Mouse (Mus musculus) MEL (cell line): ENCODE data around the gene Fam222a.

ENCODE experiments used
- CHD1 ChIP-seq: IDR thresholded peaks from 2 replicates; pipeline ENCODE4 v1.6.1; 2012; ENCODE audit warnings: low read depth, mild to moderate bottlenecking, inconsistent platforms, low read length, improper control_type of control experiment
- CTCF ChIP-seq, 3 experiments: IDR thresholded peaks in 2 of 3; conservative IDR thresholded peaks in 1 of 3; 2 replicates each; pipeline ENCODE4 v1.5.1; 2011 to 2012; ENCODE audit warnings: low read length in 3 of 3, low read depth in 2 of 3, mild to moderate bottlenecking in 2 of 3, improper control_type of control experiment in 1 of 3, inconsistent platforms in 1 of 3, mixed read lengths in 1 of 3, moderate library complexity in 1 of 3; ENCODE audit not compliant: control insufficient read depth in 1 of 3, insufficient read depth in 1 of 3, poor library complexity in 1 of 3, severe bottlenecking in 1 of 3
- ELF1 ChIP-seq: IDR thresholded peaks from 2 replicates; pipeline ENCODE4 v1.6.1; 2014; ENCODE audit warnings: low read depth, mild to moderate bottlenecking, inconsistent platforms, low read length, improper control_type of control experiment, moderate library complexity
- EP300 ChIP-seq, 2 experiments: IDR thresholded peaks; 2 replicates each; pipeline ENCODE4 v1.6.1; 2011; ENCODE audit warnings: improper control_type of control experiment in 2 of 2, low read length in 2 of 2, low read depth in 1 of 2, mild to moderate bottlenecking in 1 of 2
- GABPA ChIP-seq: IDR thresholded peaks from 2 replicates; pipeline ENCODE4 v1.6.1; 2012; ENCODE audit warnings: low read depth, mild to moderate bottlenecking, inconsistent platforms, low read length, improper control_type of control experiment, moderate library complexity
- MAZ ChIP-seq: IDR thresholded peaks from 2 replicates; pipeline ENCODE4 v1.6.1; 2012; ENCODE audit warnings: low read depth, mild to moderate bottlenecking, inconsistent platforms, low read length, improper control_type of control experiment
- POLR2A ChIP-seq, 2 experiments: IDR thresholded peaks; 2 replicates each; pipeline ENCODE4 v1.6.1; 2011 to 2012; ENCODE audit warnings: low read length in 2 of 2, mild to moderate bottlenecking in 2 of 2, control low read depth in 1 of 2, improper control_type of control experiment in 1 of 2, low read depth in 1 of 2, moderate library complexity in 1 of 2; ENCODE audit not compliant: control insufficient read depth in 1 of 2, insufficient read depth in 1 of 2, poor library complexity in 1 of 2
- TAL1 ChIP-seq: IDR thresholded peaks from 2 replicates; pipeline ENCODE4 v1.6.1; 2012; ENCODE audit warnings: mild to moderate bottlenecking, inconsistent platforms, low read length, moderate library complexity, mixed read lengths
- TBP ChIP-seq: IDR thresholded peaks from 2 replicates; pipeline ENCODE4 v1.8.0; 2011; ENCODE audit warnings: low read depth, low read length, improper control_type of control experiment
- USF1 ChIP-seq: IDR thresholded peaks from 2 replicates; pipeline ENCODE4 v1.6.1; 2014; ENCODE audit warnings: low read depth, mild to moderate bottlenecking, inconsistent platforms, low read length, improper control_type of control experiment, moderate library complexity

DNA sequence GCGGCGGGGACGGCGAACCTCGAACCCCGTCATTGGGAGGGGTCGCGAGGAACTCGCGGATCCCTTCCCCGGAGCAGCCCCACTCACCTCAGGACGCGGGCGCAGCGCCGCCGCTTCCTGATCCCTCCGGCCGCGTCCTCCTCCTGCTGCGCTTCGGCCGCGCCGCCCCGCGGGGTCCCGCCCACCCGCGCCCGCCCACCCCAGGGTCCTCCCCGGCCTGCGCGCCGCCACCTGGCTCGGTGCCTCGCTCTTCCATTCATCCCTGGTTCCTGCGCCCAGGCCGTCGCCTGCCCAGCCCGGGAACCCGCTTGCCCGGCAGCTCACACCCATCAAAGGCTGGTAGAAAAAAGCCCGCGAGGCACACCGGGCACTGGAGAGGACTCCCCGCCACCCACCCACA is 90.4 kb downstream of the Fam222a start, which contains the start of gene Trpv4:
- TF ChIP-seq GABPA (no peak), USF1 (no peak), MAZ (no peak), ELF1 (no peak), EP300 (IDR thresholded peaks at IDR 0.05; ENCODE audit: low read depth in 1 of 2, low read length in 2 of 2) (no peak), CTCF (IDR thresholded peaks at IDR 0.05 in 2 of 3, conservative IDR thresholded peaks at IDR 0.05 in 1 of 3; ENCODE audit: control insufficient read depth in 1 of 3, insufficient read depth in 1 of 3, low read depth in 2 of 3, low read length in 3 of 3, poor library complexity in 1 of 3, severe bottlenecking in 1 of 3) (no peak), TAL1 (no peak), POLR2A (IDR thresholded peaks at IDR 0.05; ENCODE audit: control insufficient read depth in 1 of 2, insufficient read depth in 1 of 2, low read depth in 1 of 2, low read length in 2 of 2, poor library complexity in 1 of 2) (no peak), TBP (no peak), CHD1 (no peak)
